Mouse (Mus musculus): Measurements from ENCODE around the gene Dhx40.
A peak's percentile ranks its signal among the peaks of the same experiment; 100 is the strongest.

- TF ChIP-seq MAX (IDR thresholded peaks at IDR 0.05) (peak; percentile 91), CTCF (IDR thresholded peaks at IDR 0.05; ENCODE audit: control insufficient read depth, insufficient read depth, insufficient read length) (peak; percentile 70), USF1 (IDR thresholded peaks at IDR 0.05; ENCODE audit: low read depth) (peak; percentile 94), CEBPB (IDR thresholded peaks at IDR 0.05; ENCODE audit: low read depth) (no peak), MYOD1 (IDR thresholded peaks at IDR 0.05; ENCODE audit: control insufficient read depth, insufficient read length, low read depth) (no peak), FOSL1 (IDR thresholded peaks at IDR 0.05; ENCODE audit: insufficient read depth, low read length, poor library complexity, severe bottlenecking) (peak; percentile 38), MYOG (IDR thresholded peaks at IDR 0.05; ENCODE audit: control insufficient read depth, extremely low read depth, insufficient read length) (no peak)
These were observed 49.8 kb downstream of the Dhx40 start, which contains the start of gene Cltc for GRCm38 (mm10) chr11:86757480-86758371.

Data from C2C12 (cell line).